Mouse (Mus musculus) neural tube, embryonic 13.5 days (tissue): ENCODE data around the gene Myh7b. TPM values are rescaled to one million over a fixed set of nuclear protein-coding genes. Genes with fewer than 3 reads are reported as not detected.
A peak's percentile ranks its signal among the peaks of the same experiment; 100 is the strongest.

Experiments
- ATAC-seq: fragments of 200-750 bp; cut with Nextera tagmentation; 2 replicates; pipeline ENCODE4 v1.8.0; 2017; ENCODE audit warnings: low read depth, mild to moderate bottlenecking, moderate TSS enrichment, moderate library complexity
- H3K27ac ChIP-seq: fragments of 300-500 bp; sonication (generic); replicated peaks from 2 replicates; pipeline ENCODE4 v1.5.1; 2015; ENCODE audit warnings: moderate library complexity, mild to moderate bottlenecking, inconsistent platforms
- H3K27me3 ChIP-seq: fragments of 300-500 bp; sonication (generic); 2 replicates; pipeline ENCODE4 v1.6.1; 2015; ENCODE audit warnings: mild to moderate bottlenecking, inconsistent platforms
- H3K36me3 ChIP-seq: fragments of 300-500 bp; sonication (generic); 2 replicates; pipeline ENCODE4 v1.6.1; 2015; ENCODE audit warnings: mild to moderate bottlenecking, inconsistent platforms
- H3K4me1 ChIP-seq: fragments of 300-500 bp; sonication (generic); replicated peaks from 2 replicates; pipeline ENCODE4 v1.6.1; 2015; ENCODE audit warnings: inconsistent platforms
- H3K4me2 ChIP-seq: fragments of 300-500 bp; sonication (generic); 2 replicates; pipeline ENCODE4 v1.6.1; 2015; ENCODE audit warnings: inconsistent platforms, mild to moderate bottlenecking, moderate library complexity
- H3K4me3 ChIP-seq: fragments of 300-500 bp; sonication (generic); 2 replicates; pipeline ENCODE4 v1.5.1; 2015; ENCODE audit warnings: mild to moderate bottlenecking, inconsistent platforms
- H3K9ac ChIP-seq: fragments of 300-500 bp; sonication (generic); 2 replicates; pipeline ENCODE4 v1.6.1; 2015; ENCODE audit warnings: moderate library complexity, mild to moderate bottlenecking, inconsistent platforms
- H3K9me3 ChIP-seq: fragments of 300-500 bp; sonication (generic); 2 replicates; pipeline ENCODE4 v1.6.1; 2016; ENCODE audit warnings: inconsistent platforms
- WGBS: fragments of 180-500 bp; shearing (Covaris S2); methylation state at CpG from one replicate; pipeline ENCODE4 v1.1.7; 2015; 5-methylcytosine and 5-hydroxymethylcytosine counted together
- polyA plus RNA-seq: library from polyadenylated mRNA; unstranded; fragments of >200 nt; fragmentation: Nextera tagmentation; extraction: Ambion mirVana; gene quantifications from 2 replicates; pipeline ENCODE4 v1.2.1, GENCODE M21; 2015

Gene Myh7b
- polyA plus RNA-seq, 1 experiment from 2014 or later, result 0.50 TPM

DNA sequence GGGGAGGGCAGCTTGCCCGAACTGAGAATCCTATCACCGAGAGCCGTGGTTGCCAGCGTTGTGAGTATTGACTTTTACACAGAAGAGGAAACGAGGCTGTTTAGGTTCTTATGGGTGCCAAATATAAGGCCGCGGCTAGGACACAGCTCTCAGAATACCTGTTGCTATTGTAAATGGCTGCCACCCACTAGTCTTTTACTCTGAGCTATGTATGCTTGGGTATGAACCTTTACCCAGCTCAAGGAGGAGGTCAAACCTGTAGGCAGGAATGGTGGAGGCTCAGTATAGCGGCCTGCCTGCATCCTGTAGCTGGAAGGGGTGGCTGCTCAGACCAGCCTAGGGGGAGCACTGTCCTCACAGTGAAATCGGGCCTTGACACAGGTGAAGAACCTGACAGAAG, 17.1 kb downstream of the Myh7b start:
- Histone ChIP-seq H3K9me3 (no peaks in the 10 kb centered on the region), H3K36me3 (peaks cover 25% of the 10 kb centered on the region), H3K27ac (no peak overlapping the region), H3K4me3 (no peak overlapping the region), H3K4me1 (peaks cover 36% of the 10 kb centered on the region), H3K27me3 (peaks cover 65% of the 10 kb centered on the region), H3K4me2 (no peak overlapping the region), H3K9ac (no peak overlapping the region)
- ATAC-seq, result no peak
- 78% methylated on average over 9 of the region's 9 CpGs for WGBS

DNA sequence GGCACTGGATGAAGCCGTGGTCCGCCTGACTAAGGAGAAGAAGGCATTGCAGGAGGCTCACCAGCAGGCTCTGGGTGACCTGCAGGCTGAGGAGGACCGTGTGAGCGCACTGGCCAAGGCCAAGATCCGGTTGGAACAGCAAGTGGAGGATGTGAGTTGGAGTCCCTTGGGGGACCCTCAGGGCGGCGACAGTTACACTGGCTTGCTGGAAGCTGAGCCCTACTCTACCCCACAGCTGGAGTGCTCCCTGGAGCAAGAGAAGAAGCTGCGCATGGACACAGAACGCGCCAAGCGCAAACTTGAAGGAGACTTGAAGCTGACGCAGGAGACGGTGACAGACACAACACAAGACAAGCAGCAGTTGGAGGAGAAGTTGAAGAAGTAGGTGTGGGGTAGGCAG, 17.5 kb downstream of the Myh7b start:
- Histone ChIP-seq H3K36me3 (peaks cover 29% of the 10 kb centered on the region), H3K27me3 (peaks cover 69% of the 10 kb centered on the region), H3K9me3 (no peaks in the 10 kb centered on the region), H3K9ac (no peak overlapping the region), H3K4me3 (no peak overlapping the region), H3K4me2 (no peak overlapping the region), H3K4me1 (peaks cover 36% of the 10 kb centered on the region), H3K27ac (no peak overlapping the region)
- 78% methylated on average over 13 of the region's 13 CpGs for WGBS
- ATAC-seq, result no peak

DNA sequence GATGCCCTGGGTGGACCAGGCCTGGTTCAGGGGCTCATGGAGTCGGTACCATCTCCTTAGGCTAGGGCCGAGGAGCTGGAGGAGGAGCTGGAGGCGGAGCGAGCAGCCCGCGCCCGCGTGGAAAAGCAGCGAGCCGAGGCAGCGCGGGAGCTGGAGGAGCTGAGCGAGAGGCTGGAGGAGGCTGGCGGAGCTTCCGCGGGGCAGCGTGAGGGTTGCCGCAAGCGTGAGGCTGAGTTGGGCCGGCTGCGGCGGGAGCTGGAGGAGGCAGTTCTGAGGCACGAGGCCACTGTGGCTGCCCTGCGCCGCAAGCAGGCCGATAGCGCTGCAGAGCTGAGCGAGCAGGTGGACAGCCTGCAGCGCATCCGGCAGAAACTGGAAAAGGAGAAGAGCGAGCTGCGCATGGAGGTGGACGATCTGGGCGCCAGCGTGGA, 18.2 kb downstream of the Myh7b start:
- Histone ChIP-seq H3K9ac (peak overlapping the region; percentile 65), H3K4me2 (peak overlapping the region; percentile 66), H3K27ac (no peak overlapping the region), H3K36me3 (peaks cover 37% of the 10 kb centered on the region), H3K4me1 (peaks cover 36% of the 10 kb centered on the region), H3K4me3 (peak overlapping the region; percentile 34), H3K9me3 (no peaks in the 10 kb centered on the region), H3K27me3 (peaks cover 76% of the 10 kb centered on the region)
- WGBS, result under 1% methylated on average over 35 of the region's 35 CpGs
- peak; percentile 49; the same call in 1 of the 2 replicates for ATAC-seq

DNA sequence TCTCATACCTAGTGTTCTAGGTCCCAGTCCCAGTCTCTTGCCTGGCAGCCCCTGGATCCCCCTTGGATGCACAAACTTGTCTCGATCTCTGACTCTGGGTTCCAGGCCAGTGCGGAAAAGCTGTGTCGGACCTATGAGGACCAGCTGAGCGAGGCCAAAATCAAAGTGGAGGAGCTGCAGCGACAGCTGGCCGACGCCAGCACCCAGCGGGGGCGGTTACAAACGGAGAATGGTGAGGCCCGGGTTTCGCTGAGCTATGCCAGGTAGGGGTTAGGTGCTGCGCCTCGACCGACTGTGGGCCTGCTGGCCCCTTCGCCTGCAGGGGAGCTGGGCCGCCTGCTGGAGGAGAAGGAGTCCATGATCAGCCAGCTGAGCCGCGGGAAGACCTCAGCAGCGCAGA, 19.1 kb downstream of the Myh7b start:
- WGBS, result 23% methylated on average over 20 of the region's 20 CpGs
- Histone ChIP-seq H3K27me3 (peaks cover 82% of the 10 kb centered on the region), H3K4me2 (no peak overlapping the region), H3K27ac (no peak overlapping the region), H3K36me3 (peaks cover 46% of the 10 kb centered on the region), H3K4me1 (peaks cover 36% of the 10 kb centered on the region), H3K9me3 (no peaks in the 10 kb centered on the region), H3K4me3 (no peak overlapping the region), H3K9ac (0 out of 2 replicates have a peak overlapping the region, but pooled peaks have one; percentile 34)
- no peak for ATAC-seq

DNA sequence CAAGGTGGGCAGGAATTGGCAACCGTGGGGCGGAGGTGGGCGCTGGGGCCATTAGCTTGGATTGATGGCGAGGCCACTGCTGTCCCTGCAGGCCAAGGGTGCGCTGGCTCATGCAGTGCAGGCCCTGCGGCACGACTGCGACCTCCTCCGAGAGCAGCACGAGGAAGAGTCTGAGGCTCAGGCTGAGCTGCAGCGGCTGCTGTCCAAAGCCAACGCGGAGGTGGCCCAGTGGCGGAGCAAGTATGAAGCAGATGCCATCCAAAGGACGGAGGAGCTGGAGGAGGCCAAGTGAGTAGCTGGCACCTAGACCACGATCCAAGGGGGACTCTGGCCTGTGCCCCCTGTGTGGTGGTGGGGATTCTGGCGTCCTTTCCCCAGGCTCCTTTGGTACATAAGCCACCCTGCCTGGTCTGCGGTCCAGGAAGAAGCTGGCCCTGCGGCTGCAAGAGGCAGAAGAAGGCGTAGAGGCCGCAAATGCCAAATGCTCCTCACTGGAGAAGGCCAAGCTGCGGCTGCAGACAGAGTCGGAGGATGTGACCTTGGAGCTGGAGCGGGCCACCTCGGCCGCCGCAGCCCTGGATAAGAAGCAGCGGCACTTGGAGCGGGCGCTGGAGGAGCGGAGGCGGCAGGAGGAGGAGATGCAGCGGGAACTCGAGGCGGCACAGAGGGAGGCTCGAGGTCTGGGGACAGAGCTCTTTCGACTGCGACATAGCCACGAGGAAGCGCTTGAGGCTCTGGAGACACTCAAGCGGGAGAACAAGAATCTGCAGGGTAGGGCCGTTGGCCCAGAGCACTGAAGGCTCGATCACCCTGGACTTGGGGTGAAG, 19.8 kb downstream of the Myh7b start:
- Histone ChIP-seq H3K4me2 (no peak overlapping the region), H3K4me3 (no peak overlapping the region), H3K9ac (0 out of 2 replicates have a peak overlapping the region, but pooled peaks have one; percentile 34), H3K4me1 (peaks cover 33% of the 10 kb centered on the region), H3K27me3 (peaks cover 78% of the 10 kb centered on the region), H3K9me3 (no peaks in the 10 kb centered on the region), H3K36me3 (peaks cover 52% of the 10 kb centered on the region), H3K27ac (no peak overlapping the region)
- 16% methylated on average over 43 of the region's 43 CpGs for WGBS
- no peak for ATAC-seq

DNA sequence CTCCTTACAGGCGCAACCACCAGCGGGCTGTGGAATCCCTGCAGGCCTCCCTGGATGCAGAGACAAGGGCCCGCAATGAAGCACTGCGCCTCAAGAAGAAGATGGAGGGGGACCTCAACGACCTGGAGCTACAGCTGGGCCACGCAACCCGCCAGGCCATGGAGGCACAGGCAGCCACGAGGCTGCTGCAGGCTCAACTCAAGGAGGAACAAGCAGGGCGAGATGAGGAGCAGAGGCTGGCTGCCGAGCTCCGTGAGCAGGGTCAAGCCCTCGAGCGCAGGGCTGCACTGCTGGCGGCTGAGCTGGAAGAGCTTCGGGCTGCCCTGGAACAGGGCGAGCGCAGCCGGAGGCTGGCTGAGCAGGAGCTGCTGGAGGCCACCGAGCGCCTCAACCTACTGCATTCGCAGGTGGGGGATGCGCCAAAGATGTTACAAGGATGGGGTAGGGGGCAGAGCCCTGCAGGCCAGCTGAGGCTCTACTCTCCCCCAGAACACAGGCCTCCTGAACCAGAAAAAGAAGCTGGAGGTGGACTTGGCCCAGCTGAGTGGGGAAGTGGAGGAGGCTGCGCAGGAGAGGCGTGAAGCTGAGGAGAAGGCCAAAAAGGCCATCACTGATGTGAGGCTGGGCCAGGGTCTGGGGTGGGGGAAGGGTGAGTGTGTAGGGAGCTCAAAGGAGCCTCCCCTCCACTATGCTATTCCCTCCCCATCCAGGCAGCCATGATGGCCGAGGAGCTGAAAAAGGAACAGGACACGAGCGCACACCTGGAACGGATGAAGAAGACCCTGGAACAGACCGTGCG, 21.3 kb downstream of the Myh7b start:
- peaks cover 68% of the 10 kb centered on the region for H3K36me3 ChIP-seq

DNA sequence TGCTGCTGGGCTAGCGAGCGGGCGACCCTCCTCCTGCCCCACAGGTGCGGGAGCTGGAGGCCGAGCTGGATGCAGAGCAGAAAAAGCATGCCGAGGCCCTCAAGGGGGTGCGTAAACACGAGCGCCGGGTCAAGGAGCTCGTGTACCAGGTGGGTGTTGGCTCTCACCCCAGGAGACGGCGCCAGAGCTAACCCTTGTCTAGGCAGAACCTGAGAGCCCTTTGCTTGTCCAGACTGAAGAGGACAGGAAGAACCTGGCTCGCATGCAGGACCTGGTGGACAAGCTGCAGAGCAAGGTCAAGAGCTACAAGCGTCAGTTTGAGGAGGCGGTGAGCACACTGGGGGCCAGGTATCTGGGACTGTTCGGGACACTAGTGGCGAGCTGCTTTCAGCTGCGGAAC, 22.1 kb downstream of the Myh7b start:
- Histone ChIP-seq H3K4me3 (no peak overlapping the region), H3K4me1 (peaks cover 26% of the 10 kb centered on the region), H3K9ac (no peak overlapping the region), H3K4me2 (no peak overlapping the region), H3K27ac (no peak overlapping the region), H3K36me3 (peaks cover 75% of the 10 kb centered on the region), H3K27me3 (peaks cover 65% of the 10 kb centered on the region), H3K9me3 (no peaks in the 10 kb centered on the region)
- 70% methylated on average over 19 of the region's 19 CpGs for WGBS
- ATAC-seq, result no peak

More for the DNA sequence above, 21.3 kb downstream of the Myh7b start:
- Histone ChIP-seq H3K4me3 (no peak overlapping the region), H3K9me3 (no peaks in the 10 kb centered on the region), H3K27me3 (peaks cover 73% of the 10 kb centered on the region), H3K27ac (no peak overlapping the region), H3K9ac (no peak overlapping the region), H3K4me2 (no peak overlapping the region), H3K4me1 (peaks cover 26% of the 10 kb centered on the region)
- WGBS, result 70% methylated on average over 30 of the region's 30 CpGs
- no peak for ATAC-seq

DNA sequence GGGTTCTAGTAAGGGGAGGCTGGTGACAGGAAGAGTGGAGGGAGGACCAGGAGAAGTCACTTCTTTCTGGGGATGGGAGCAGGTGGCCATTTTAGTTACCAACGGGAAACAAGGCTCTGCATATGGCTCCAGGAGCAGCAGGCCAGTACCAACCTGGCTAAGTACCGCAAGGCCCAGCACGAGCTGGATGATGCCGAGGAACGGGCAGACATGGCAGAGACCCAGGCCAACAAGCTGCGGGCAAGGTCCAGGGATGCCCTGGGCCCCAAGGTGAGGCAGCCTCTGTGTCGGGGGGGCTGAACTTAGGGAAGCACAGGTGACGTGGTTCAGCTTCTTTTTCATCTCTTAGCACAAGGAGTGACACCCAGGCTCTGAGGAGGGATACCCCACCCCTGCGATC, 22.7 kb downstream of the Myh7b start:
- no peak for ATAC-seq
- WGBS, result 95% methylated on average over 9 of the region's 9 CpGs

DNA sequence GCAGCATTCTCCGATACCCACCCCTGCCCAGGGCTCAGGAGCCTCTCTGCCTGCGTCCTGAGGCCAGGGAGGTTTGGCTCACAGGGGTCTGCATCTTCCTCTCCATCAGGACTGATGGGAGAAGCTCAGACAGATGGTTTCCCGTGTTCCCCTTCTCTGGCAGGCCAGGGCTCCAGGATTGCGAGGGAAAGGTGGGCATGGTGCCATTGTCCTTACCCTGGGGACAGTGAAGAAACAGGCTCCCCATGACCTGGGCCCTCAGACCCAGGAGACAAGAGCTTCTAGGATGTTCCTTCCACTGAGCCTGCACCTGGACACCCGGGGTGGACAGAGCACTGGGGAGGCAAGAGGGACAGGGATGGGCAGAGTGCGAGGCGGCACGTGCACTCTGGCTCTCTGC, 23.6 kb downstream of the Myh7b start:
- Histone ChIP-seq H3K9me3 (no peaks in the 10 kb centered on the region), H3K4me2 (no peak overlapping the region), H3K27me3 (peaks cover 53% of the 10 kb centered on the region), H3K4me1 (peaks cover 16% of the 10 kb centered on the region), H3K27ac (no peak overlapping the region), H3K9ac (no peak overlapping the region), H3K4me3 (no peak overlapping the region), H3K36me3 (peaks cover 90% of the 10 kb centered on the region)
- no peak for ATAC-seq
- WGBS, result 87% methylated on average over 8 of the region's 8 CpGs

More for the DNA sequence above, 22.7 kb downstream of the Myh7b start:
- Histone ChIP-seq H3K36me3 (peaks cover 81% of the 10 kb centered on the region), H3K27me3 (peaks cover 59% of the 10 kb centered on the region), H3K4me3 (no peak overlapping the region), H3K4me1 (peaks cover 24% of the 10 kb centered on the region), H3K9ac (no peak overlapping the region), H3K9me3 (no peaks in the 10 kb centered on the region), H3K27ac (no peak overlapping the region), H3K4me2 (no peak overlapping the region)

DNA sequence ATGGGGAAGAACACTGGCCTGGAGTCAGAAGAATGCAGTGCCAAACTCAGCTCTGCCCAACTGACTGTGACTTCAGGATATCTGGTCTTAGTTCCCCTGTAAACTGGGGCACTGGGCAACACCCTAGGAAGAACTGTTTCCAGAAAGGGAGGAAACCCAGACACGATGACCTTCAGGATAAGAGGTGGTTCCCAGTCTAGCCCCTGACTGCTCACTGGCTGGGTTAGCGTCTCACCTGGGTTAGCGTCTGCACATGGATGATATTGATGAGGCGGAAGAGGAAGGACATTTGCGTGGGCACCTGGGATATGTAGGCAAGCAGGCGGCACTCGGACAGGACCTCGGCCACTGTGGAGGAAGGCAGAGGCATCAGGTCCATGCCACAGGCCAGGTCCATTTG, 24.9 kb downstream of the Myh7b start:
- Histone ChIP-seq H3K9me3 (no peaks in the 10 kb centered on the region), H3K27me3 (peaks cover 39% of the 10 kb centered on the region), H3K9ac (no peak overlapping the region), H3K4me2 (no peak overlapping the region), H3K4me1 (peaks cover 10% of the 10 kb centered on the region), H3K4me3 (no peak overlapping the region), H3K36me3 (peaks cover 99% of the 10 kb centered on the region), H3K27ac (no peak overlapping the region)
- no peak for ATAC-seq
- WGBS, result 97% methylated on average over 8 of the region's 8 CpGs

DNA sequence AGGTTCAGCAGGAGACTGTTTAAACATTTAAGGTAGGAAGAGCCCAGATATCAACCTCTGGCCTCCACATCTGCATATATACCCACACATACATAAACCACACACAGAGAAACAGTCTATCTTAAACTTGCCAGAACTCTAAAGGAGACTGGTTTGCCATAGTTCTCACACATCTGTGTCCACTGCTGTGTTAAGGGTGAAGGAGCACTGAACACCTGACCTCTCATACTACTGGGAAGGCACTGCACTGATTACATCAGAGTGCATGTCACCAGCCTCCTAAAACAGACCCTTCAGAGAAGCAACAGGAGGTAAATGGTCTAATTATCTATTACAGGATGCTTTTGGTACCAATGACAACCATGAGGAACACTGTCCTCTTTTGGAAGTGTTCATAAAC, 25.9 kb downstream of the Myh7b start:
- no peak overlapping the region for H3K9ac ChIP-seq
- H3K36me3 ChIP-seq, result peaks cover 99% of the 10 kb centered on the region
- peaks cover 30% of the 10 kb centered on the region for H3K27me3 ChIP-seq
- no peak for ATAC-seq
- no peak overlapping the region for H3K27ac ChIP-seq
- H3K9me3 ChIP-seq, result no peaks in the 10 kb centered on the region
- H3K4me1 ChIP-seq, result peaks cover 18% of the 10 kb centered on the region
- no peak overlapping the region for H3K4me2 ChIP-seq
- H3K4me3 ChIP-seq, result no peak overlapping the region

DNA sequence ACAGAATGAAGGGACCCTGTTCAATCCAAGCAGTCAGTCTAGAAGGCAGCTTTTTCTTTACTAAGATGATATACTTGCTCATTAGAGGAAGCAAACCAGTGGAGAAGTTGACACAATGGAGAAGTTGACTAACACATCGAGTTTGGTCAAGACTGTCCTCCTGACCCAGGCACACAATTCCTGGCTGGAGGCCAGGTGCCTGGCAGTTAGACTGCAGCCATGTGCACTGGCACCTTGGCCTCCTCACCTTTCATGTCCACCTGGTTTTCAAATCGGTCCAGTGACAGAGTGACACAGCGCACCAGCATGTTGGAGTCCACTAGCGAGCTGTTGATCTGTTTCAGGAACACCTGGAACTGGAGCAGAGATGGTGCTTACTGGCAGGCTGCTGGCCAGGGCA, 26.4 kb downstream of the Myh7b start:
- Histone ChIP-seq H3K9ac (no peak overlapping the region), H3K4me1 (peaks cover 23% of the 10 kb centered on the region), H3K27me3 (peaks cover 24% of the 10 kb centered on the region), H3K4me2 (no peak overlapping the region), H3K36me3 (peaks cover 100% of the 10 kb centered on the region), H3K4me3 (no peak overlapping the region), H3K27ac (no peak overlapping the region), H3K9me3 (no peaks in the 10 kb centered on the region)
- WGBS, result 94% methylated on average over 4 of the region's 4 CpGs
- ATAC-seq, result no peak
